Mouse (Mus musculus): ENCODE measurements around the gene Rsl1d1. TPM values are rescaled to one million over a fixed set of nuclear protein-coding genes. Genes with fewer than 3 reads are reported as not detected.
"Not testable (repeated sequence)": the region's sequence is repeated elsewhere in the genome, so short reads cannot be mapped to it uniquely, and the experiment has no call there.

Gene Rsl1d1
- polyA plus RNA-seq, 1 experiment from 2014 or later, result 65.5 TPM

DNA sequence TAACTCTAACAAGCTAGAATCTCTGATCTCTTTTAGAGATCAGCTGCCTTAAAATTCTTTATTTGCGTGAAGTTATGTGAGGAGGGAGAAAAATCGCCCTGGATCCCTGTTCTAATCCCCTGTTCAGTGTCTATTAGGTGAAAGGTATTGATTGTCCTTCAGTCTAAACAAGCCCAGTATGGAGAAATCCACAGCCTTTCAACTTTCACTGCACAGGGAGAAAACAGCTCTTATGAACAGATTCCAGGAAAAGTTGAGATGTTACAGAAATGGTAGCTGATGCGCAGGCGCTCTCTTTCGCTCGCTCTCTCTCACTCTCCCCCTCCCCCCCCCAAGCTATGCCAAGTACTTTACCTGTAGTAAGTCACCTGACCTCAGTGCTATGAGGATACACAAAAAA is 31.5 kb downstream of the Rsl1d1 start:
- no peak overlapping the region for H3K4me3 ChIP-seq (ENCODE audit: low read depth, low read length)
- no peak overlapping the region for H3K27ac ChIP-seq (ENCODE audit: low read depth, low read length)
- H3K4me1 ChIP-seq (replicated peaks; ENCODE audit: control insufficient read depth, insufficient read depth, low read length), result no peaks in the 10 kb centered on the region; the same call in 1 of the 2 replicates
- no peak overlapping the region for H3K9ac ChIP-seq (ENCODE audit: low read depth, low read length)
- no peak for TF ChIP-seq CTCF (IDR thresholded peaks at IDR 0.05; ENCODE audit: low read depth)
- H3K9me3 ChIP-seq (ENCODE audit: control insufficient read depth), result no peaks in the 10 kb centered on the region
- no peak overlapping the region for H3K4me2 ChIP-seq (replicated peaks; ENCODE audit: low read depth)
- H3K27me3 ChIP-seq (replicated peaks; ENCODE audit: control insufficient read depth, insufficient read depth, low read length), result no peaks in the 10 kb centered on the region
- H3K36me3 ChIP-seq (ENCODE audit: control insufficient read depth, insufficient read depth), result no peaks in the 10 kb centered on the region
- 83% methylated on average over 6 of the region's 6 CpGs for WGBS
- no peak for ATAC-seq

DNA sequence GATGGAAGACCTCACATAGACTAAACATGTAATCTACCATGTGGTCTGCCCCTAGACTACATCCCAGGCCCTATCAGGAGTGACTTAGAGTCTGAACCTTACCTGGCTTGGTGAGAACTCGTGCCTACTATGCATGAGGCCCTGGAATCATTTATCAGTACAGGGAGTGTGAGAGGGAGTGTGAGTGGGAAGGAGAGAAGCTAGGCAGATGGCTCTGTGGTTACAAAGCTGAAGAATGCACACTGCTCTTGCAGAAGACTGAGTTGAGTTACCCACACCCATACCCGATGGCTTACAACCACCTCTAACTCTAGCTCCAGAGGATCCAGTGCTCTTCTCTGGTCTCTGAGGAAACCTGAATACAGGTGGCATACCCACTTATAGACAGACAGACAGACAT is 36.7 kb downstream of the Rsl1d1 start:
- WGBS, result 74% methylated on average over 2 of the region's 2 CpGs
- no peak for ATAC-seq
- H3K27me3 ChIP-seq (replicated peaks; ENCODE audit: control insufficient read depth, insufficient read depth, low read length), result no peaks in the 10 kb centered on the region
- H3K4me3 ChIP-seq (ENCODE audit: low read depth, low read length), result no peak overlapping the region
- no peak overlapping the region for H3K27ac ChIP-seq (ENCODE audit: low read depth, low read length)
- no peak for TF ChIP-seq CTCF (IDR thresholded peaks at IDR 0.05; ENCODE audit: low read depth)
- H3K9ac ChIP-seq (ENCODE audit: low read depth, low read length), result no peak overlapping the region
- no peaks in the 10 kb centered on the region for H3K9me3 ChIP-seq (ENCODE audit: control insufficient read depth)
- H3K4me1 ChIP-seq (replicated peaks; ENCODE audit: control insufficient read depth, insufficient read depth, low read length), result no peaks in the 10 kb centered on the region; the same call in 1 of the 2 replicates
- H3K4me2 ChIP-seq (replicated peaks; ENCODE audit: low read depth), result no peak overlapping the region
- peaks cover 21% of the 10 kb centered on the region for H3K36me3 ChIP-seq (ENCODE audit: control insufficient read depth, insufficient read depth)

GRCm38 (mm10) chr16:11164695-11165255 is 38.4 kb downstream of the Rsl1d1 start:
- TF ChIP-seq CTCF (IDR thresholded peaks at IDR 0.05; ENCODE audit: low read depth), result no peak
- no peak overlapping the region for H3K9ac ChIP-seq (ENCODE audit: low read depth, low read length)
- peaks cover 25% of the 10 kb centered on the region for H3K36me3 ChIP-seq (ENCODE audit: control insufficient read depth, insufficient read depth)
- H3K27me3 ChIP-seq (replicated peaks; ENCODE audit: control insufficient read depth, insufficient read depth, low read length), result no peaks in the 10 kb centered on the region
- no peak overlapping the region for H3K4me2 ChIP-seq (replicated peaks; ENCODE audit: low read depth)
- 72% methylated on average over 3 of the region's 3 CpGs for WGBS
- no peak overlapping the region for H3K4me3 ChIP-seq (ENCODE audit: low read depth, low read length)
- ATAC-seq, result no peak
- H3K4me1 ChIP-seq (replicated peaks; ENCODE audit: control insufficient read depth, insufficient read depth, low read length), result no peaks in the 10 kb centered on the region
- H3K9me3 ChIP-seq (ENCODE audit: control insufficient read depth), result no peaks in the 10 kb centered on the region
- no peak overlapping the region for H3K27ac ChIP-seq (ENCODE audit: low read depth, low read length)

GRCm38 (mm10) chr16:11157721-11158120 is 45.4 kb downstream of the Rsl1d1 start:
- H3K9ac ChIP-seq (ENCODE audit: low read depth, low read length); H3K27me3 ChIP-seq (replicated peaks; ENCODE audit: control insufficient read depth, insufficient read depth, low read length); H3K4me2 ChIP-seq (replicated peaks; ENCODE audit: low read depth); H3K4me3 ChIP-seq (ENCODE audit: low read depth, low read length); H3K4me1 ChIP-seq (replicated peaks; ENCODE audit: control insufficient read depth, insufficient read depth, low read length); H3K27ac ChIP-seq (ENCODE audit: low read depth, low read length); H3K9me3 ChIP-seq (ENCODE audit: control insufficient read depth); ATAC-seq: not testable (repeated sequence)
- 44% methylated on average over 1 of the region's 3 CpGs for WGBS
- H3K36me3 ChIP-seq (ENCODE audit: control insufficient read depth, insufficient read depth), result peaks cover 67% of the 10 kb centered on the region

GRCm38 (mm10) chr16:11154500-11154899 is 48.6 kb downstream of the Rsl1d1 start:
- peak; percentile 50 for TF ChIP-seq CTCF (IDR thresholded peaks at IDR 0.05; ENCODE audit: low read depth)
- Histone ChIP-seq H3K27me3 (replicated peaks; ENCODE audit: control insufficient read depth, insufficient read depth, low read length) (no peaks in the 10 kb centered on the region), H3K4me1 (replicated peaks; ENCODE audit: control insufficient read depth, insufficient read depth, low read length) (no peaks in the 10 kb centered on the region), H3K36me3 (ENCODE audit: control insufficient read depth, insufficient read depth) (peaks cover 74% of the 10 kb centered on the region), H3K9me3 (ENCODE audit: control insufficient read depth) (no peaks in the 10 kb centered on the region), H3K9ac (ENCODE audit: low read depth, low read length) (no peak overlapping the region), H3K4me2 (replicated peaks; ENCODE audit: low read depth) (no peak overlapping the region), H3K27ac (ENCODE audit: low read depth, low read length) (no peak overlapping the region), H3K4me3 (ENCODE audit: low read depth, low read length) (no peak overlapping the region)
- ATAC-seq, result no peak

GRCm38 (mm10) chr16:11143706-11144483 is 59.2 kb downstream of the Rsl1d1 start:
- WGBS, result 26% methylated on average over 54 of the region's 56 CpGs
- H3K4me2 ChIP-seq (replicated peaks; ENCODE audit: low read depth); H3K9ac ChIP-seq (ENCODE audit: low read depth, low read length); H3K27ac ChIP-seq (ENCODE audit: low read depth, low read length); H3K4me1 ChIP-seq (replicated peaks; ENCODE audit: control insufficient read depth, insufficient read depth, low read length); H3K4me3 ChIP-seq (ENCODE audit: low read depth, low read length); H3K27me3 ChIP-seq (replicated peaks; ENCODE audit: control insufficient read depth, insufficient read depth, low read length); H3K9me3 ChIP-seq (ENCODE audit: control insufficient read depth); ATAC-seq: not testable (repeated sequence)
- H3K36me3 ChIP-seq (ENCODE audit: control insufficient read depth, insufficient read depth), result peaks cover 71% of the 10 kb centered on the region

Small RNA genes lying within 50 kb of the gene (microRNA-seq; reads per million reads assigned to microRNA genes)
- gene Gm23935, result 10.6 reads per million, percentile 21 among the genes with 10 or more reads in this experiment

Other genes starting within 250 kb of the Rsl1d1 start
- 8.2 and 8.9 TPM in 2 replicates for gene Snn, start 142.4 kb downstream of the Rsl1d1 start, polyA plus RNA-seq (2015; fragmentation: Nextera tagmentation; extraction: Ambion mirVana)
- gene Litaf, start 137.2 kb downstream of the Rsl1d1 start, polyA plus RNA-seq (2015; fragmentation: Nextera tagmentation; extraction: Ambion mirVana), result 168 and 175 TPM in 2 replicates
- 26.8 and 27.7 TPM in 2 replicates for gene Txndc11, start 68.7 kb downstream of the Rsl1d1 start, polyA plus RNA-seq (2015; fragmentation: Nextera tagmentation; extraction: Ambion mirVana)
- 32.4 and 41.2 TPM in 2 replicates for gene Zc3h7a, start 26.9 kb downstream of the Rsl1d1 start, polyA plus RNA-seq (2015; fragmentation: Nextera tagmentation; extraction: Ambion mirVana)
- gene Gspt1, start 51.0 kb upstream of the Rsl1d1 start, polyA plus RNA-seq (2015; fragmentation: Nextera tagmentation; extraction: Ambion mirVana), result 47.3 and 48.4 TPM in 2 replicates
- not detected in 2 replicates for gene Tnfrsf17, start 110.5 kb upstream of the Rsl1d1 start, polyA plus RNA-seq (2015; fragmentation: Nextera tagmentation; extraction: Ambion mirVana)
- gene Snx29, start 119.6 kb upstream of the Rsl1d1 start, polyA plus RNA-seq (2015; fragmentation: Nextera tagmentation; extraction: Ambion mirVana), result 1.9 and 4.0 TPM in 2 replicates